Mouse (Mus musculus) heart, adult 9 months (tissue): ENCODE results near the gene Efna5.

Experiments used
- DNase-seq, 2 experiments: peaks; one replicate each; pipeline ENCODE4 v3.0.0; 2022; ENCODE audit warnings: low spot score in 2 of 2

The Efna5 gene

GRCm38 (mm10) chr17:62657832-62658630 is 223.1 kb downstream of the Efna5 start:
- no peak for DNase-seq

GRCm38 (mm10) chr17:62657051-62657450 is 224.1 kb downstream of the Efna5 start:
- DNase-seq = no peak

- no peak for DNase-seq
Observed at GRCm38 (mm10) chr17:62656591-62656990, 224.5 kb downstream of the Efna5 start.

GRCm38 (mm10) chr17:62655819-62656355 is 225.2 kb downstream of the Efna5 start:
- no peak for DNase-seq

- no peak for DNase-seq
Observed at GRCm38 (mm10) chr17:62652451-62652850, 228.7 kb downstream of the Efna5 start.

GRCm38 (mm10) chr17:62651696-62652095 is 229.4 kb downstream of the Efna5 start:
- DNase-seq = no peak

- DNase-seq = peak; percentile 33 to 68
Observed at GRCm38 (mm10) chr17:62649293-62649950, 231.7 kb downstream of the Efna5 start.

GRCm38 (mm10) chr17:62646836-62647235 is 234.3 kb downstream of the Efna5 start:
- DNase-seq = no peak

- peak in 1 of 2 experiments; percentile 50 for DNase-seq
Observed at GRCm38 (mm10) chr17:62642447-62643145, 238.5 kb downstream of the Efna5 start.

- no peak for DNase-seq
Observed at GRCm38 (mm10) chr17:62640654-62641053, 240.5 kb downstream of the Efna5 start.

- no peak for DNase-seq
Observed at GRCm38 (mm10) chr17:62636896-62637295, 244.2 kb downstream of the Efna5 start.

- DNase-seq = no peak
Observed at GRCm38 (mm10) chr17:62634937-62635336, 246.2 kb downstream of the Efna5 start.

- no peak for DNase-seq
Observed at GRCm38 (mm10) chr17:62628474-62628873, 252.6 kb downstream of the Efna5 start.

GRCm38 (mm10) chr17:62627508-62627907 is 253.6 kb downstream of the Efna5 start:
- no peak for DNase-seq

- DNase-seq = no peak
Observed at GRCm38 (mm10) chr17:62625646-62626020, 255.5 kb downstream of the Efna5 start.

- DNase-seq = no peak
Observed at GRCm38 (mm10) chr17:62624804-62625645, 256.1 kb downstream of the Efna5 start.

- no peak for DNase-seq
Observed at GRCm38 (mm10) chr17:62623224-62623623, 257.9 kb downstream of the Efna5 start.

- no peak for DNase-seq
Observed at GRCm38 (mm10) chr17:62622481-62622880, 258.6 kb downstream of the Efna5 start.

- DNase-seq = no peak
Observed at GRCm38 (mm10) chr17:62615159-62615558, 266.0 kb downstream of the Efna5 start.

GRCm38 (mm10) chr17:62614708-62615107 is 266.4 kb downstream of the Efna5 start:
- DNase-seq = no peak

- no peak for DNase-seq
Observed at GRCm38 (mm10) chr17:62614237-62614636, 266.9 kb downstream of the Efna5 start.
